Mouse (Mus musculus): Measurements from ENCODE around the gene Dync1i1. TPM values are rescaled to one million over a fixed set of nuclear protein-coding genes. Genes with fewer than 3 reads are reported as not detected.

Dync1i1 gene
- polyA plus RNA-seq, 1 experiment from 2014 or later = 0.26 TPM

DNA sequence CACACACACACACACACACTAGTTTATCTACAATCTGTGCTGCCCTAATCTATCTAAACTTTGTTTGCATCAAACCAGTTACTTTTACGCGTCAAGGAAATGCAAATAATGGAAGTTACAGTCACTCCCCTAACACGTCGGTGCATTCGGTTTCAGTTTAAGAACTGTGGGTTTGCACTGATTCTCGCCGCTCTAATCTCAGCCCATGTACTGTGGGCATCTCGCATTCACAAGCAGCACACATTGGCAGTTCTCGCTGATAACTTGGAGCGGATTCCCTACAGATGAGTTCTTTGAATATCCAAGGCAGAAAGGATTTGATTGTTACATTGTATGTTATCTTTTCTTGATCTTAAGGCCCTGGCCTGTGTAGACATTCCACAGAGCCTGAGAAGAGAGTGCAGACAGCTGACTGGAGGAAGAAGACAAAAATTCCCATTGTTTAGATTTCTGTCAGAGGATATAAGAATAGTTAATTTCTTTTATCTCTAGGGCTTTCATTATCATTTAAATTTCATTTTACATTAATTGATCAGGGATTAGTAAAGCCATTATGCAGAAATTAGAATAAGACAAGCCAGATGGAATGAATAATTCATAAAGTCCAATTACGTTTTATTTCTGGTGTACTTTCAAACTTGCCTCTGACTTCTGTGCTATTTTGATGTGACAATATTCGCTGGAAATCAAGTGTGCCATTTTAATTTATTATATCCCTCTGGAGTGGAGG is 279.5 kb downstream of the Dync1i1 start:
- WGBS = 46% methylated on average over 12 of the region's 12 CpGs
- H3K27ac ChIP-seq (ENCODE audit: low read length) = no peak overlapping the region
- no peaks in the 10 kb centered on the region for H3K27me3 ChIP-seq (replicated peaks; ENCODE audit: control insufficient read depth, insufficient read depth, low read length)
- ATAC-seq = no peak
- H3K4me2 ChIP-seq (ENCODE audit: low read depth, low read length) = peak overlapping the region; percentile 10; the same call in 1 of the 2 replicates
- H3K4me1 ChIP-seq (ENCODE audit: control insufficient read depth, insufficient read depth, low read length) = no peaks in the 10 kb centered on the region
- H3K9ac ChIP-seq (ENCODE audit: low read depth, low read length) = no peak overlapping the region
- no peaks in the 10 kb centered on the region for H3K9me3 ChIP-seq (ENCODE audit: control insufficient read depth, low read length)
- no peak overlapping the region for H3K4me3 ChIP-seq (ENCODE audit: low read length)
- no peaks in the 10 kb centered on the region for H3K36me3 ChIP-seq (ENCODE audit: control insufficient read depth, insufficient read depth, low read length)

DNA sequence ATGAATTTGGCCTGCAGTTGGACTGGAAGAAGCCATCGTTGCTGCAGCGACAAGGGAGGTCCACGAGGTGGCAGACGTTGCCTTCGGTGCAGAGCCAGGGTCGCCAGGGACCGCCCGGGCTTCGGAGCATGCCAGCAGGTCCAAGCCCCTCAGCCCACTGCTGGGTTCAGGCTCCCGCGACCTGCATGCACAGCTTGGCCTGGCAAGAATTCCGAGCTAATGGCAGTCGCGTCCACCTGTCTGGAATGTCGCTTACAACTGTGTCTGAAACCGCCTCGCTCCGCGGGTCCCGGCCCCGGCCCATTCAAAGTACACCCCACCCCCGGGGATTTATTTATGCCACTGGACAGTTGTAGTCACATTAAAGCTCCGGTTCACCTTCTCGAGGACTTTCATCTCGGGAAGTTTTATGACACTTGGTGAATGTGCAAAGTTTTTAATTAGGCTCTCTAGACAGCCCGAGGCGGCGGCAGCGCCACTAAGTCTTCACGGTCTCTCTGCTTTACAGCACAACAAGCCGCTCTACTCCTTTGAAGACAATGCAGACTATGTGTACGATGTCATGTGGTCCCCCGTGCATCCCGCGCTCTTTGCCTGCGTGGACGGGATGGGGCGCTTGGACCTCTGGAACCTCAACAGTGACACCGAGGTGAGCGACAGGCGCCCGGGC is 280.5 kb downstream of the Dync1i1 start:
- Histone ChIP-seq H3K4me2 (ENCODE audit: low read depth, low read length) (peak overlapping the region; percentile 95), H3K9ac (ENCODE audit: low read depth, low read length) (peak overlapping the region; percentile 60), H3K27me3 (replicated peaks; ENCODE audit: control insufficient read depth, insufficient read depth, low read length) (no peaks in the 10 kb centered on the region), H3K27ac (ENCODE audit: low read length) (no peak overlapping the region), H3K36me3 (ENCODE audit: control insufficient read depth, insufficient read depth, low read length) (no peaks in the 10 kb centered on the region), H3K9me3 (ENCODE audit: control insufficient read depth, low read length) (no peaks in the 10 kb centered on the region), H3K4me1 (ENCODE audit: control insufficient read depth, insufficient read depth, low read length) (no peaks in the 10 kb centered on the region), H3K4me3 (ENCODE audit: low read length) (peak overlapping the region; percentile 59)
- 3% methylated on average over 42 of the region's 42 CpGs for WGBS
- peak; percentile 94 for ATAC-seq

DNA sequence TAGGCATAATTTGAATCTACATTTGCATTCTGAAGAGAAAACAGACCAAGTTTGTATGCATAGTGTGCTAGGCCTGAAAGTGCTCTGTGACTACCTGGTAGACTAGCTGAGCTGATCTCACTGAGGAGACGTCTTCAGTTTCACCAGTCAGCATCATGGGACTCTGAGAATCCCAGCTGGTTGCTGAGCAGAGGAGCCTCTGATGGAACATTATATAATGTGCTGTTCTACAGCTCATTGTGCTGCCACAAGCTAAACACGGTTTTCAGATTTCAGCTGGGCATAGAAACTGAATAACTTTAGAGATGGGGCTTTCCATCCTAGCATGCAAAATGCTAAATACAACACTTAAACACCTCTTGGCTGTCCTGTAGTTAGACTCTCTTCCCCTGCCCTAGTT is 285.9 kb downstream of the Dync1i1 start:
- 81% methylated on average over 2 of the region's 2 CpGs for WGBS
- no peaks in the 10 kb centered on the region for H3K9me3 ChIP-seq (ENCODE audit: control insufficient read depth, low read length)
- no peaks in the 10 kb centered on the region for H3K4me1 ChIP-seq (ENCODE audit: control insufficient read depth, insufficient read depth, low read length)
- no peak overlapping the region for H3K9ac ChIP-seq (ENCODE audit: low read depth, low read length)
- H3K27ac ChIP-seq (ENCODE audit: low read length) = no peak overlapping the region
- H3K4me2 ChIP-seq (ENCODE audit: low read depth, low read length) = no peak overlapping the region
- no peak overlapping the region for H3K4me3 ChIP-seq (ENCODE audit: low read length)
- no peak for ATAC-seq
- H3K36me3 ChIP-seq (ENCODE audit: control insufficient read depth, insufficient read depth, low read length) = no peaks in the 10 kb centered on the region
- no peaks in the 10 kb centered on the region for H3K27me3 ChIP-seq (replicated peaks; ENCODE audit: control insufficient read depth, insufficient read depth, low read length)

DNA sequence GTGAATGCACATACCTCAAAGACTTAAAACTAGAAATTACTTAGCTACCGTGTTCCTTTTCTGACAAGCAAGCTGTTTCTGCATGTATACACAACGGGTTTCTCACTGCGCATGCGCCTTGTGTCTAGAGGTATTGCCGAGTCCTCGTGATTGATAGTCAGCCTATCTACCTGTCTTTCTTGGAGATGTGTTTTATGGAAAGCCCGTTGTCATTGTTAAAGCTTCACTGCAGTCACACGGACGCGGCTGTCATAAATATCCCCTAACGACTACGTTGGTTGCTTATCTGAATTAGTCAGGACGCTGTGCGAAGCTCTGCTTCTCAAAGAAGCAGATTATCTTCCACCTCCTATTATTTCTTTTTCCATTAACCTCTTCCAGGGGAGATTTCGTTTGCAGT is 290.2 kb downstream of the Dync1i1 start:
- no peaks in the 10 kb centered on the region for H3K9me3 ChIP-seq (ENCODE audit: control insufficient read depth, low read length)
- WGBS = 43% methylated on average over 15 of the region's 15 CpGs

DNA sequence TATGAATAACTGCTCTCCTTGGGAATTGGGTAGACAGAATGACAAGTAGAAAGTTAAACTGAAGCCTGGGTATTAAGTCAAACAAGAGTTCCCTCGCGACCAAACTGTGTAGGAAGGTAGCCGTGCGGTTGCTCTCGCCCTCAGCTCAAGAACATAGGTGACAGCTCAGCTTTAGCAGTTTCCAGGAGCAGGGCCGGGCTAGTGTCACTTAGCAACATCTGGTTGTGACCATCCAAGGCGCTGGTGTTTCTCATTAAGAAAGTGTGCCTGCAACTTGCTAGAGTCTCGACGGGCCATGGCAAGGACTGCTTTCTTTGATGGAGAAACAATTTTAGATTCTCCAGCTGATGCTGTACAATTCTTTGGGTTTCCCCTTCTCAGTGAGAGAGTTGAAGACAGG is 291.5 kb downstream of the Dync1i1 start:
- no peaks in the 10 kb centered on the region for H3K27me3 ChIP-seq (replicated peaks; ENCODE audit: control insufficient read depth, insufficient read depth, low read length)
- no peaks in the 10 kb centered on the region for H3K4me1 ChIP-seq (ENCODE audit: control insufficient read depth, insufficient read depth, low read length)
- H3K36me3 ChIP-seq (ENCODE audit: control insufficient read depth, insufficient read depth, low read length) = no peaks in the 10 kb centered on the region
- H3K4me3 ChIP-seq (ENCODE audit: low read length) = no peak overlapping the region
- ATAC-seq = no peak
- H3K9me3 ChIP-seq (ENCODE audit: control insufficient read depth, low read length) = no peaks in the 10 kb centered on the region
- 48% methylated on average over 9 of the region's 9 CpGs for WGBS
- no peak overlapping the region for H3K9ac ChIP-seq (ENCODE audit: low read depth, low read length)
- no peak overlapping the region for H3K4me2 ChIP-seq (ENCODE audit: low read depth, low read length)
- H3K27ac ChIP-seq (ENCODE audit: low read length) = no peak overlapping the region

More for the DNA sequence above, 290.2 kb downstream of the Dync1i1 start:
- Histone ChIP-seq H3K4me1 (ENCODE audit: control insufficient read depth, insufficient read depth, low read length) (no peaks in the 10 kb centered on the region), H3K27me3 (replicated peaks; ENCODE audit: control insufficient read depth, insufficient read depth, low read length) (no peaks in the 10 kb centered on the region), H3K4me3 (ENCODE audit: low read length) (no peak overlapping the region), H3K9ac (ENCODE audit: low read depth, low read length) (no peak overlapping the region), H3K27ac (ENCODE audit: low read length) (no peak overlapping the region), H3K4me2 (ENCODE audit: low read depth, low read length) (no peak overlapping the region), H3K36me3 (ENCODE audit: control insufficient read depth, insufficient read depth, low read length) (no peaks in the 10 kb centered on the region)
- no peak for ATAC-seq

DNA sequence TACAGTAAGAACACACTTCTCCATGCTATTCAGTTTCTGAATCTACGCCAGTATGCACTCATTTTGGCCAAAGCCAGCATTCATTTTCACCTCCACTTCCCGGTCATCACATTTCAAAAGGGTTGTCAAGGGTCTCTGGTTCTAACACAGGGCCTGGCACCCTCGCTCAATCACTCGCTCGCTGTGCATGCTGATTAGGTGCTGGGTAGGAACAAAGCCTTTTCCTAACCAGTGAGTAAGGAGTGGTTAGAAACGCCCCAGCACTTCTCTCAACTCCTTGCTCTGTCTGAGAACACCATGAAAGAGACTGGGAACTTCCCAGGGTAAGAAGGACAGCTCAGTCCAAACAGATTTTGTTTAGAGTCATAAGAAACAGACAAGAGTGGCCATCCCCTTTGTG is 298.5 kb downstream of the Dync1i1 start:
- Histone ChIP-seq H3K4me2 (ENCODE audit: low read depth, low read length) (no peak overlapping the region), H3K9ac (ENCODE audit: low read depth, low read length) (no peak overlapping the region), H3K36me3 (ENCODE audit: control insufficient read depth, insufficient read depth, low read length) (no peaks in the 10 kb centered on the region), H3K4me1 (ENCODE audit: control insufficient read depth, insufficient read depth, low read length) (no peaks in the 10 kb centered on the region), H3K4me3 (ENCODE audit: low read length) (no peak overlapping the region), H3K9me3 (ENCODE audit: control insufficient read depth, low read length) (no peaks in the 10 kb centered on the region), H3K27ac (ENCODE audit: low read length) (no peak overlapping the region), H3K27me3 (replicated peaks; ENCODE audit: control insufficient read depth, insufficient read depth, low read length) (no peaks in the 10 kb centered on the region)
- no peak for ATAC-seq
- WGBS = 60% methylated on average over 6 of the region's 6 CpGs

DNA sequence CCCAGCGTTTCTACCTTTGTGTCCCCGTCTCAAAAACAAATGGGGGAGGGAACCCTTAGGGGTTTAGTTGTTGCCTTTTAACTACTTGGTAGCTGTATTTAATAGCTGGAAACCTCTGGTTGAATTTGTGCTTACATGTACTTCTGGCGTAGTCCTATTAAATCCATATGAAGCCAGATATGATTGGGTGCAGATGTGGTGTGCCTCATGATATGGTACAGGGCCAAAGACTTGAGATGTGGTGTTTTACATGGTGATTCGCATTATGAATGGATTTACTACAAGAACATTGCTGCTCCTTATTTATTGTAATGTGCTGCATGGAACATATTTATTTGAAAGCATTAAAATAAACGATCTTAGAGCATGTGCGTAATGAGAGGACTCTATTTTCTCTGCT is 302.2 kb downstream of the Dync1i1 start:
- no peak for ATAC-seq
- no peaks in the 10 kb centered on the region for H3K4me1 ChIP-seq (ENCODE audit: control insufficient read depth, insufficient read depth, low read length)
- no peak overlapping the region for H3K4me3 ChIP-seq (ENCODE audit: low read length)
- no peaks in the 10 kb centered on the region for H3K9me3 ChIP-seq (ENCODE audit: control insufficient read depth, low read length)
- WGBS = 85% methylated on average over 6 of the region's 6 CpGs
- no peak overlapping the region for H3K4me2 ChIP-seq (ENCODE audit: low read depth, low read length)
- no peak overlapping the region for H3K27ac ChIP-seq (ENCODE audit: low read length)
- H3K9ac ChIP-seq (ENCODE audit: low read depth, low read length) = no peak overlapping the region
- no peaks in the 10 kb centered on the region for H3K36me3 ChIP-seq (ENCODE audit: control insufficient read depth, insufficient read depth, low read length)
- no peaks in the 10 kb centered on the region for H3K27me3 ChIP-seq (replicated peaks; ENCODE audit: control insufficient read depth, insufficient read depth, low read length)

DNA sequence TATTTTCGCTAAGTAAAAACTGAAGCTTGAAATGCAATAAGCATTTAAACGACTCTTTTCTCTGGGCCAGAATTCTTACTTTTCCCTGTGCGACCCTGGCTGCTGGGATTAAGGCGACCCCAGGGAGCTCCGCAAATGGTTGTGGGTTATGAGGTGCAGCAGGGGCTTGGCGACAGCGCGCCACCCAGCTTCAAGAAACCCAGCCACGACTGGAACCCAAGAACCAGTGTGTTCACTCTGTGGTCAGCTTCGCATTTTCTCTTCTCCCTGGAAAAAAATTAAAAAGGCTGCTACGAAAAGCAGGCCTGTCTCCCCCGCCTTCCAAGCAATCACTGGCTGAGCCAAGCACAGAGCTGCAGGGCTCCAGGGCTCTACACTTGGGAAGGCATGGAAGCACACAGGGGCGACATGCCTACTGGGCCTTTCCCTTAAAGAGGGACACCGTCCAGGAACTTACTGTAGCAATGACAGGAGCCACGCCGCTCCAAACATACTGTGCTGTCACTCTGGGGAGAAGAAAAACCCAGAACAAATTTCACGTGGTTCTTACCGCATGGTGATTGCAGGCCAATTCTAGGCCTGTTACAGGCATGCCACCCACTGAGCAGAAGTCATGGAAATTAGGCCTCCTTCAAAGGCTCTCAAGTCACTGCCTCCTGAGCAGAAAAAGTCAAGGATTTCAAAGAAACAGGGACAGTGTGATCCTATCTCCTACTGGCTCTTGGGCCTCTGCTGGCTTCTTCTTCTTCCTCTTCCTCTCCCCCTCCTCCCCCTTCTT is 313.5 kb downstream of the Dync1i1 start:
- Histone ChIP-seq H3K4me1 (ENCODE audit: control insufficient read depth, insufficient read depth, low read length) (no peaks in the 10 kb centered on the region), H3K4me2 (ENCODE audit: low read depth, low read length) (no peak overlapping the region), H3K9ac (ENCODE audit: low read depth, low read length) (no peak overlapping the region), H3K4me3 (ENCODE audit: low read length) (no peak overlapping the region), H3K27me3 (replicated peaks; ENCODE audit: control insufficient read depth, insufficient read depth, low read length) (no peaks in the 10 kb centered on the region), H3K9me3 (ENCODE audit: control insufficient read depth, low read length) (no peaks in the 10 kb centered on the region), H3K36me3 (ENCODE audit: control insufficient read depth, insufficient read depth, low read length) (no peaks in the 10 kb centered on the region), H3K27ac (ENCODE audit: low read length) (no peak overlapping the region)
- WGBS = 53% methylated on average over 18 of the region's 18 CpGs
- ATAC-seq = no peak

DNA sequence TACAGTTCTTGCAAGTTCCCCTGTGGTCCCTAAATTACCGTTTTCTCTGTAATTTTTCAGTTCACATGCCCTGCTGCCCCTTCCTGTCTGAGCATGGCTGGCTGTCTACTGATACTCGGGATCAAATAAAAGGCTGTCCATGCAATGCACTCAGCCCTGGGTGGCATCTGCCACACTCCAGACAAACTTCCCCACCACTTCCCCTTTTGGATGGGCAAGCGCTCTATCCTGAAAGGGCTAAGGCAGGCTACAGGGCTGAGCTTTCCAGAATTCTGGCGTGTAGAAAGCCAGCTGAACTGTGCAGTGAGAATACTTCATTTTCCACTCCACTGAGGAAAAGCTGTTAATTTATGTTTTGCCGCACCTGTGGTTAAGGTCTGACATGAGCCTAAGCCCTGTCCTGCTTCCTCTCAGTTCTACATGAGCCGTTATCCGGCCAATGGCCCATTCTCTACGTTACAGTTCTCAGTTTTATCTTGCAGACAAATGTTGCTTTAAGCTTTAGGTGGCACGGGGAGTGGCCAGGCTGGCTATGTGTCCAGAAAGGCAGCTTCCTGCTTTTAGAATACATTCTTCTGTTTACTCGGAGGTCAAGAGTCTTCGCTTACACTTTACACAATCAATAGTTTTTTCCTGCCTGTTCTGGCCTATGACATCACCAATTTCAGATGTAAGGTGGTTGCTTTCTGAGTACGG is 321.4 kb downstream of the Dync1i1 start:
- no peak for ATAC-seq
- H3K9me3 ChIP-seq (ENCODE audit: control insufficient read depth, low read length) = no peaks in the 10 kb centered on the region
- no peak overlapping the region for H3K4me3 ChIP-seq (ENCODE audit: low read length)
- H3K9ac ChIP-seq (ENCODE audit: low read depth, low read length) = no peak overlapping the region
- no peaks in the 10 kb centered on the region for H3K27me3 ChIP-seq (replicated peaks; ENCODE audit: control insufficient read depth, insufficient read depth, low read length)
- no peak overlapping the region for H3K27ac ChIP-seq (ENCODE audit: low read length)
- no peaks in the 10 kb centered on the region for H3K4me1 ChIP-seq (ENCODE audit: control insufficient read depth, insufficient read depth, low read length)
- 60% methylated on average over 12 of the region's 12 CpGs for WGBS
- H3K36me3 ChIP-seq (ENCODE audit: control insufficient read depth, insufficient read depth, low read length) = no peaks in the 10 kb centered on the region
- no peak overlapping the region for H3K4me2 ChIP-seq (ENCODE audit: low read depth, low read length)
